Mouse (Mus musculus): ENCODE results near the gene Mt2. TPM values are rescaled to one million over a fixed set of nuclear protein-coding genes. Genes with fewer than 3 reads are reported as not detected.
A peak's percentile ranks its signal among the peaks of the same experiment; 100 is the strongest.
"Not testable (repeated sequence)": the region's sequence is repeated elsewhere in the genome, so short reads cannot be mapped to it uniquely, and the experiment has no call there.

Mt2 gene
- 36.5 and 39.0 TPM in 2 replicates for polyA plus RNA-seq (2014; fragmentation: Nextera tagmentation; extraction: Ambion mirVana)

- Histone ChIP-seq H3K9me3 (ENCODE audit: control insufficient read depth, low read length) (no peaks in the 10 kb centered on the region), H3K27ac (ENCODE audit: low read depth, low read length) (no peak within 1 kb of the TSS), H3K36me3 (ENCODE audit: control insufficient read depth, insufficient read depth, low read length) (no peaks in the 10 kb centered on the region), H3K4me3 (ENCODE audit: low read depth, low read length) (peak within 1 kb of the TSS; percentile 45), H3K9ac (ENCODE audit: low read length) (peak within 1 kb of the TSS; percentile 55), H3K27me3 (ENCODE audit: control insufficient read depth, insufficient read depth, low read length) (peaks cover 51% of the 10 kb centered on the region), H3K4me1 (replicated peaks; ENCODE audit: control insufficient read depth, insufficient read depth, low read length) (peaks cover 15% of the 10 kb centered on the region), H3K4me2 (ENCODE audit: low read depth, low read length, severe bottlenecking) (peak within 1 kb of the TSS; percentile 92)
- under 1% methylated on average over 55 of the region's 56 CpGs for WGBS
- ATAC-seq (replicated peaks; ENCODE audit: low FRiP score) (peak; percentile 73), DNase-seq (ENCODE audit: low spot score) (peak; percentile 81)
Measured at GRCm38 (mm10) chr8:94172075-94172808, at the start of gene Mt2. TSS of gene Mt2 (plus strand) at chr8:94172664.

- DNase-seq (ENCODE audit: low spot score) (no peak), ATAC-seq (replicated peaks; ENCODE audit: low FRiP score) (no peak)
- Histone ChIP-seq H3K36me3 (ENCODE audit: control insufficient read depth, insufficient read depth, low read length) (no peaks in the 10 kb centered on the region), H3K4me1 (replicated peaks; ENCODE audit: control insufficient read depth, insufficient read depth, low read length) (peaks cover 12% of the 10 kb centered on the region; the same call in 1 of the 2 replicates), H3K4me2 (ENCODE audit: low read depth, low read length, severe bottlenecking) (no peak overlapping the region), H3K9me3 (ENCODE audit: control insufficient read depth, low read length) (no peaks in the 10 kb centered on the region), H3K4me3 (ENCODE audit: low read depth, low read length) (no peak overlapping the region), H3K27me3 (ENCODE audit: control insufficient read depth, insufficient read depth, low read length) (no peaks in the 10 kb centered on the region), H3K9ac (ENCODE audit: low read length) (no peak overlapping the region), H3K27ac (ENCODE audit: low read depth, low read length) (no peak overlapping the region)
- WGBS, result 59% methylated on average over 8 of the region's 8 CpGs
Measured at GRCm38 (mm10) chr8:94122711-94123468, 49.6 kb upstream of the Mt2 start.

GRCm38 (mm10) chr8:94127711-94128110 is 44.8 kb upstream of the Mt2 start:
- 74% methylated on average over 6 of the region's 6 CpGs for WGBS
- no peak overlapping the region for H3K9ac ChIP-seq (ENCODE audit: low read length)
- H3K9me3 ChIP-seq (ENCODE audit: control insufficient read depth, low read length), result no peaks in the 10 kb centered on the region
- 0 out of 2 replicates have a peak, but pooled peaks cover 2% of the 10 kb centered on the region for H3K4me1 ChIP-seq (replicated peaks; ENCODE audit: control insufficient read depth, insufficient read depth, low read length)
- no peak overlapping the region for H3K4me3 ChIP-seq (ENCODE audit: low read depth, low read length)
- no peak for ATAC-seq (replicated peaks; ENCODE audit: low FRiP score)
- H3K27me3 ChIP-seq (ENCODE audit: control insufficient read depth, insufficient read depth, low read length), result no peaks in the 10 kb centered on the region
- no peaks in the 10 kb centered on the region for H3K36me3 ChIP-seq (ENCODE audit: control insufficient read depth, insufficient read depth, low read length)
- no peak overlapping the region for H3K27ac ChIP-seq (ENCODE audit: low read depth, low read length)
- DNase-seq (ENCODE audit: low spot score), result no peak
- H3K4me2 ChIP-seq (ENCODE audit: low read depth, low read length, severe bottlenecking), result no peak overlapping the region

- DNase-seq (ENCODE audit: low spot score), result no peak
- ATAC-seq (replicated peaks; ENCODE audit: low FRiP score), result no peak
- Histone ChIP-seq H3K9me3 (ENCODE audit: control insufficient read depth, low read length) (no peaks in the 10 kb centered on the region), H3K4me2 (ENCODE audit: low read depth, low read length, severe bottlenecking) (no peak overlapping the region), H3K36me3 (ENCODE audit: control insufficient read depth, insufficient read depth, low read length) (no peaks in the 10 kb centered on the region), H3K4me1 (replicated peaks; ENCODE audit: control insufficient read depth, insufficient read depth, low read length) (0 out of 2 replicates have a peak, but pooled peaks cover 2% of the 10 kb centered on the region), H3K27me3 (ENCODE audit: control insufficient read depth, insufficient read depth, low read length) (no peaks in the 10 kb centered on the region), H3K4me3 (ENCODE audit: low read depth, low read length) (no peak overlapping the region), H3K27ac (ENCODE audit: low read depth, low read length) (no peak overlapping the region), H3K9ac (ENCODE audit: low read length) (no peak overlapping the region)
- WGBS, result 76% methylated on average over 6 of the region's 6 CpGs
Measured at GRCm38 (mm10) chr8:94129133-94129789, 43.2 kb upstream of the Mt2 start.

- 0 out of 2 replicates have a peak, but pooled peaks cover 2% of the 10 kb centered on the region for H3K4me1 ChIP-seq (replicated peaks; ENCODE audit: control insufficient read depth, insufficient read depth, low read length)
- H3K9me3 ChIP-seq (ENCODE audit: control insufficient read depth, low read length), result no peaks in the 10 kb centered on the region
- no peak for ATAC-seq (replicated peaks; ENCODE audit: low FRiP score)
- no peaks in the 10 kb centered on the region for H3K27me3 ChIP-seq (ENCODE audit: control insufficient read depth, insufficient read depth, low read length)
- WGBS, result 92% methylated on average over 4 of the region's 4 CpGs
- no peak overlapping the region for H3K27ac ChIP-seq (ENCODE audit: low read depth, low read length)
- no peak overlapping the region for H3K4me2 ChIP-seq (ENCODE audit: low read depth, low read length, severe bottlenecking)
- H3K9ac ChIP-seq (ENCODE audit: low read length), result no peak overlapping the region
- no peak for DNase-seq (ENCODE audit: low spot score)
- no peaks in the 10 kb centered on the region for H3K36me3 ChIP-seq (ENCODE audit: control insufficient read depth, insufficient read depth, low read length)
- no peak overlapping the region for H3K4me3 ChIP-seq (ENCODE audit: low read depth, low read length)
Measured at GRCm38 (mm10) chr8:94130126-94130525, 42.3 kb upstream of the Mt2 start.

GRCm38 (mm10) chr8:94132096-94132495 is 40.4 kb upstream of the Mt2 start:
- Histone ChIP-seq H3K4me3 (ENCODE audit: low read depth, low read length) (no peak overlapping the region), H3K4me1 (replicated peaks; ENCODE audit: control insufficient read depth, insufficient read depth, low read length) (0 out of 2 replicates have a peak, but pooled peaks cover 2% of the 10 kb centered on the region), H3K27ac (ENCODE audit: low read depth, low read length) (no peak overlapping the region), H3K9me3 (ENCODE audit: control insufficient read depth, low read length) (no peaks in the 10 kb centered on the region), H3K27me3 (ENCODE audit: control insufficient read depth, insufficient read depth, low read length) (no peaks in the 10 kb centered on the region), H3K4me2 (ENCODE audit: low read depth, low read length, severe bottlenecking) (no peak overlapping the region), H3K36me3 (ENCODE audit: control insufficient read depth, insufficient read depth, low read length) (no peaks in the 10 kb centered on the region), H3K9ac (ENCODE audit: low read length) (no peak overlapping the region)
- DNase-seq (ENCODE audit: low spot score), result no peak
- no peak for ATAC-seq (replicated peaks; ENCODE audit: low FRiP score)
- WGBS, result 86% methylated on average over 5 of the region's 5 CpGs

- ATAC-seq (replicated peaks; ENCODE audit: low FRiP score); H3K4me1 ChIP-seq (replicated peaks; ENCODE audit: control insufficient read depth, insufficient read depth, low read length); DNase-seq (ENCODE audit: low spot score); H3K9ac ChIP-seq (ENCODE audit: low read length); H3K4me2 ChIP-seq (ENCODE audit: low read depth, low read length, severe bottlenecking); H3K9me3 ChIP-seq (ENCODE audit: control insufficient read depth, low read length); H3K27ac ChIP-seq (ENCODE audit: low read depth, low read length); H3K36me3 ChIP-seq (ENCODE audit: control insufficient read depth, insufficient read depth, low read length); H3K27me3 ChIP-seq (ENCODE audit: control insufficient read depth, insufficient read depth, low read length); H3K4me3 ChIP-seq (ENCODE audit: low read depth, low read length): not testable (repeated sequence)
- whole genome bisulfite sequencing, result 80% methylated on average over 3 of the region's 3 CpGs
Measured at GRCm38 (mm10) chr8:94134601-94135000, 37.9 kb upstream of the Mt2 start.

- H3K27me3 ChIP-seq (ENCODE audit: control insufficient read depth, insufficient read depth, low read length), result no peaks in the 10 kb centered on the region
- H3K4me1 ChIP-seq (replicated peaks; ENCODE audit: control insufficient read depth, insufficient read depth, low read length), result no peaks in the 10 kb centered on the region
- H3K36me3 ChIP-seq (ENCODE audit: control insufficient read depth, insufficient read depth, low read length), result no peaks in the 10 kb centered on the region
- H3K9me3 ChIP-seq (ENCODE audit: control insufficient read depth, low read length), result no peaks in the 10 kb centered on the region
- no peak overlapping the region for H3K4me2 ChIP-seq (ENCODE audit: low read depth, low read length, severe bottlenecking)
- no peak overlapping the region for H3K9ac ChIP-seq (ENCODE audit: low read length)
- H3K4me3 ChIP-seq (ENCODE audit: low read depth, low read length), result no peak overlapping the region
- no peak for ATAC-seq (replicated peaks; ENCODE audit: low FRiP score)
- WGBS, result 87% methylated on average over 6 of the region's 6 CpGs
- no peak for DNase-seq (ENCODE audit: low spot score)
- no peak overlapping the region for H3K27ac ChIP-seq (ENCODE audit: low read depth, low read length)
Measured at GRCm38 (mm10) chr8:94135556-94135955, 36.9 kb upstream of the Mt2 start.
